Mouse (Mus musculus) adrenal gland, postnatal 25 days (tissue): ENCODE measurements around the gene Snap91. TPM values are rescaled to one million over a fixed set of nuclear protein-coding genes. Genes with fewer than 3 reads are reported as not detected.

Source experiments
- DNase-seq: peaks from one replicate; pipeline ENCODE4 v3.0.0; 2021; ENCODE audit warnings: mixed read lengths
- total RNA-seq: library from RNA; stranded (reverse); gene quantifications from 2 replicates; pipeline ENCODE4 v1.2.3, GENCODE M21; 2021

Snap91 gene
- total RNA-seq, 1 experiment from 2014 or later, result 38.5 TPM

- DNase-seq, result no peak
Observed at GRCm38 (mm10) chr9:86744041-86744440, 136.4 kb downstream of the Snap91 start.

GRCm38 (mm10) chr9:86742959-86743911, 137.2 kb downstream of the Snap91 start, which contains the start of gene Prss35:
Prss35 (plus strand) TSS chr9:86743649.
- peak; percentile 82 for DNase-seq

- DNase-seq, result no peak
Observed at GRCm38 (mm10) chr9:86739971-86740370, 140.5 kb downstream of the Snap91 start.

GRCm38 (mm10) chr9:86738801-86739200, 141.7 kb downstream of the Snap91 start:
- DNase-seq, result no peak

GRCm38 (mm10) chr9:86738067-86738466, 142.4 kb downstream of the Snap91 start:
- DNase-seq, result no peak

- DNase-seq, result no peak
Observed at GRCm38 (mm10) chr9:86736991-86737390, 143.5 kb downstream of the Snap91 start.

GRCm38 (mm10) chr9:86734795-86735194, 145.7 kb downstream of the Snap91 start:
- no peak for DNase-seq

GRCm38 (mm10) chr9:86734357-86734756, 146.1 kb downstream of the Snap91 start:
- DNase-seq, result no peak

GRCm38 (mm10) chr9:86729811-86730210, 150.6 kb downstream of the Snap91 start:
- DNase-seq, result no peak

- no peak for DNase-seq
Observed at GRCm38 (mm10) chr9:86729084-86729483, 151.4 kb downstream of the Snap91 start.

- no peak for DNase-seq
Observed at GRCm38 (mm10) chr9:86728214-86728814, 152.1 kb downstream of the Snap91 start.

- no peak for DNase-seq
Observed at GRCm38 (mm10) chr9:86726381-86726720, 154.1 kb downstream of the Snap91 start.

- no peak for DNase-seq
Observed at GRCm38 (mm10) chr9:86725604-86726380, 154.7 kb downstream of the Snap91 start.

GRCm38 (mm10) chr9:86725066-86725465, 155.4 kb downstream of the Snap91 start:
- no peak for DNase-seq

- DNase-seq, result no peak
Observed at GRCm38 (mm10) chr9:86720794-86721193, 159.7 kb downstream of the Snap91 start.

GRCm38 (mm10) chr9:86720227-86720626, 160.2 kb downstream of the Snap91 start:
- DNase-seq, result no peak

GRCm38 (mm10) chr9:86717119-86717518, 163.3 kb downstream of the Snap91 start:
- no peak for DNase-seq

- DNase-seq, result no peak
Observed at GRCm38 (mm10) chr9:86716540-86716939, 163.9 kb downstream of the Snap91 start.
